Mouse (Mus musculus): ENCODE data around the gene C1ql3. TPM values are rescaled to one million over a fixed set of nuclear protein-coding genes. Genes with fewer than 3 reads are reported as not detected.

C1ql3 gene
- polyA plus RNA-seq, 1 experiment from 2014 or later = 1.3 TPM

DNA sequence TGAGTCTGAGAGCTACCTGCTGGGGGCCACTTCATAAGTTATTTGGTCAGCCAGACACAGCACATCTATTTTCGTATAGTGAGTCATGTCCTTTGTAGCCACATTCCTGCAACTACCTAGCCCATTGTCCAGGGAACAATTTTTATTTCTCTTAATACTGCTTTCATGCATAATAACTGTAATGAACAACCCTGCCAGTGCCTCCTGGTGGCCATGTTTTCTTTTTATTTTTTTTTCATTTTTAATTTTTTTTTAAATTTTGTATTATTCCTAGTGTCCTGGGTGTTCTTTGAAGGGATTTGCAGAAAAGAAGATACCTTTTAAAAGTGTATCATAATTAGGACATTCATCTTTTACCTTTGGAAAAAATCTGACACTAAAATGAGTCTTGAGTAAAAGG, 3.2 kb downstream of the C1ql3 start:
- Histone ChIP-seq H3K9me3 (no peaks in the 10 kb centered on the region), H3K4me1 (replicated peaks) (peaks cover 24% of the 10 kb centered on the region), H3K36me3 (no peaks in the 10 kb centered on the region), H3K27me3 (peaks cover 52% of the 10 kb centered on the region), H3K27ac (no peak overlapping the region), H3K4me3 (replicated peaks) (no peak overlapping the region), H3K9ac (replicated peaks) (no peak overlapping the region), H3K4me2 (replicated peaks) (no peak overlapping the region)
- ATAC-seq = no peak
- WGBS = 69% methylated on average over 1 of the region's 1 CpGs

DNA sequence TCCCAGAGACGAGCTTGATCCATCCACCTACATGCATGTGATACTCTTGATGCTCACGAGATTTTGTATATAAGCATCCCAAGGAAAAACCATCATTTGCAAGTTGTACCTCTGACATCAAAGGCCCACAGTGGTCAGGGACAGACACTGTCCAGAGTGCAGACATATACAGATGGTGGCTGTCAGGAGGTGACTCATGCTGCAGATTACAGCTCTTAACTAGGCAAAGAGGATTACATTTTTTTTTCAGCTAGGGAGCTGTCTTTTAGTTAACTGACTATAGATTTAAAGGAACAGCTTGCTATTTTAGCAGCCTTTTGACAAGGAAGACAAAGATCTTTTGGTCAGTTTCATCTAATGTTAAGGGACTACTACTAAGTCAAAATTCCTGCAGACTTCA, 11.6 kb downstream of the C1ql3 start:
- Histone ChIP-seq H3K4me3 (replicated peaks) (no peak overlapping the region), H3K4me1 (replicated peaks) (no peaks in the 10 kb centered on the region), H3K4me2 (replicated peaks) (no peak overlapping the region), H3K27ac (no peak overlapping the region), H3K9ac (replicated peaks) (no peak overlapping the region), H3K27me3 (no peaks in the 10 kb centered on the region), H3K9me3 (no peaks in the 10 kb centered on the region), H3K36me3 (no peaks in the 10 kb centered on the region)
- ATAC-seq = no peak
- WGBS = 63% methylated on average over 2 of the region's 2 CpGs

DNA sequence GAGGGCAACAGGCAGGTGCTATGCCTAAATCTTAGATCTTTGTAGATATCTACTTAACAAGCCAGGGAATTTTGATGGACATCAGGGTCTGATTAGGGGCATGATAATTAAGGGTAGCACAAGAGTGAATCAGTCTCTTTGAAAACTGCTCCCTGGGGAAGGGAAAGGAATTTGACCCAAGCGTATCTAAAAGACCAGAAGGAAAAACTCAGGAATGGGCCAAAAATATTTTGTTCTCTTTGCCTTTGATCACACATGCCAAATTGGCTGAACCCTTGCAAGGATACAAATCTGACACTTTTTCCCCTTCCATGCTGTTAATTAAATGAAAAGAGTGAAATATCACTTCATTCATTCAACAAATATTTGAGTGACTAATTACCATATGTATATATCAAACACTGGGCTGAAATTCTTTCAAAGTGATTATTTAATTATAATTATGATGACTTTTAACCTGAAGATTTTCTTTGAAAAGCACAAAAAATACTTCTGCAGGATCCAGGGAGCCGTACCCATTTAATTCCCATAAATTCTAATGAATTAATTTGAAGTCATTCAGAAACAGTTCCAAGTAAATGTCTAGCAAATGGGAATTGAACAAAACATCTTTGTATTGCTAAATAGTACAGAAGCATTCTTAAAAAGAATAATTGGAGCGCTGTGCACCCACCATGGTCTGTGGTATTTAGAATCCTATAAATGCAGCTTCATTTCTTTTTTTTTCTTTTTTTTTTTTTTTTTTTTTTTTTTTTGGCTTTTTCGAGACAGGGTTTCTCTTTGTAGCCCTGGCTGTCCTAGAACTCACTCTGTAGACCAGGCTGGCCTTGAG, 26.5 kb downstream of the C1ql3 start:
- WGBS = 78% methylated on average over 4 of the region's 4 CpGs
- Histone ChIP-seq H3K4me3 (replicated peaks) (no peak overlapping the region), H3K27ac (no peak overlapping the region), H3K4me1 (replicated peaks) (no peaks in the 10 kb centered on the region), H3K4me2 (replicated peaks) (no peak overlapping the region), H3K9ac (replicated peaks) (no peak overlapping the region), H3K36me3 (no peaks in the 10 kb centered on the region), H3K9me3 (no peaks in the 10 kb centered on the region), H3K27me3 (no peaks in the 10 kb centered on the region)
- ATAC-seq = no peak

DNA sequence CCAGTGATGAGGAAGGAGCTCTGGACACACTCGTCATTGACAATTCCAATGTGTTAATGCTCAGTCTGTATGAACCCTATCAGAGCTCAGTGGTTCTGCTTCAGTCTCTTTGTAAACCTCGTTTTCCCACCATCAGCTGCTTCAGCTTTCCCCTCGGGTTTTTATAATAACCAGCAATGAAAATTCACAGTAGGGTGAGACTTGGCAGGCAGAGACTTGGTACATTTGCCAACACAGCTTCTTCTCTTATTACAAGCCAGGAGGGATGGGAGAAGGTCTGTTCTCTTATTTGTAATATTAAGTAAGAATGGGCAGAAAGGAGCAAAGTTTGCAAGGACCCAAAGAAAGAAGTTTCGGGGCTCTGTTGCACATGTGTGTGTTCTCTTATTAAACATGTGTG, 32.8 kb downstream of the C1ql3 start:
- Histone ChIP-seq H3K4me3 (replicated peaks) (no peak overlapping the region), H3K27me3 (no peaks in the 10 kb centered on the region), H3K4me2 (replicated peaks) (no peak overlapping the region), H3K9ac (replicated peaks) (no peak overlapping the region), H3K36me3 (no peaks in the 10 kb centered on the region), H3K9me3 (no peaks in the 10 kb centered on the region), H3K27ac (no peak overlapping the region), H3K4me1 (replicated peaks) (no peaks in the 10 kb centered on the region)
- ATAC-seq = no peak
- WGBS = 75% methylated on average over 4 of the region's 4 CpGs

DNA sequence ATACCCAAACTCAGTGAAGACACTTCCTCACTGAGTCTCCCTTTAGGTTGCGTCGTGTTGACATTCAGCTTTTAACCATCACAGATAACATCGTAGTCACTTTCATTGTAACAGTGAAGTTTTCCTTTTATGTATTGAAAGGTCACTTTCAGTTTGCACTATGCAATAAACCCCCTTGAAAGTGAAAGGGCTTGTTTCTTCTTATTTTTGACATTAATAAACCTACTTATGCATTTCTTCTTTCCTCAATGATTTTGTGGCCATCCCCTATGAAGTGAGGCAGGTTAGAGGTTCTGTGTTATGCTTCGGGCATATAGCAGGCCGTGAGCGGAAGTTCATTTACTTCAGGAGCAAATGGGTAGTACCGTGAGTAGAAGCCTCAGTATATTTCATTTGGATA, 34.2 kb downstream of the C1ql3 start:
- no peak for ATAC-seq
- 95% methylated on average over 7 of the region's 7 CpGs for WGBS
- no peak overlapping the region for H3K9ac ChIP-seq (replicated peaks)

DNA sequence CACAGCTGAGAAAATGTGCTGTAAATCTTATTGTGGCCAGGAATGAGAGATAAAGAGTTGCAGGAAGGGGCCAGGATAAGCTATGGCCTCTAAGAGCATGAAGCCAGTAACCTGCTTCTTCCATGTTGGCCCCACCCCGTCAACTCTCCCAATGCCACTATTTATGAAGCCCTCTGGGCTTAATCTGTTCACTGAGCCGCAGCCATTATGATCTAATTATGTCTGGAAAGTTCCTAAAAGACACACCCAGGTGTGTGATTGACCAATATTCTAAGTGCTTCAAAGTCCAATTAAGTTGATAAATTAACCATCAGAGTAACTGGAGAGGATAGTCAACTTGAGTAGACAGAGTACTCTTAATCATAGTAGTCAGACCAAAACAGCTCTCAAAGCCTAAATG, 37.9 kb downstream of the C1ql3 start:
- Histone ChIP-seq H3K27me3 (no peaks in the 10 kb centered on the region), H3K4me2 (replicated peaks) (no peak overlapping the region), H3K36me3 (no peaks in the 10 kb centered on the region), H3K4me1 (replicated peaks) (peaks cover 4% of the 10 kb centered on the region; the same call in 1 of the 2 replicates), H3K27ac (no peak overlapping the region), H3K4me3 (replicated peaks) (no peak overlapping the region), H3K9me3 (no peaks in the 10 kb centered on the region), H3K9ac (replicated peaks) (no peak overlapping the region)
- 89% methylated on average over 2 of the region's 2 CpGs for WGBS
- no peak for ATAC-seq

More for the DNA sequence above, 34.2 kb downstream of the C1ql3 start:
- Histone ChIP-seq H3K27ac (no peak overlapping the region), H3K9me3 (no peaks in the 10 kb centered on the region), H3K4me3 (replicated peaks) (no peak overlapping the region), H3K4me2 (replicated peaks) (no peak overlapping the region), H3K36me3 (no peaks in the 10 kb centered on the region), H3K27me3 (no peaks in the 10 kb centered on the region), H3K4me1 (replicated peaks) (no peaks in the 10 kb centered on the region)

DNA sequence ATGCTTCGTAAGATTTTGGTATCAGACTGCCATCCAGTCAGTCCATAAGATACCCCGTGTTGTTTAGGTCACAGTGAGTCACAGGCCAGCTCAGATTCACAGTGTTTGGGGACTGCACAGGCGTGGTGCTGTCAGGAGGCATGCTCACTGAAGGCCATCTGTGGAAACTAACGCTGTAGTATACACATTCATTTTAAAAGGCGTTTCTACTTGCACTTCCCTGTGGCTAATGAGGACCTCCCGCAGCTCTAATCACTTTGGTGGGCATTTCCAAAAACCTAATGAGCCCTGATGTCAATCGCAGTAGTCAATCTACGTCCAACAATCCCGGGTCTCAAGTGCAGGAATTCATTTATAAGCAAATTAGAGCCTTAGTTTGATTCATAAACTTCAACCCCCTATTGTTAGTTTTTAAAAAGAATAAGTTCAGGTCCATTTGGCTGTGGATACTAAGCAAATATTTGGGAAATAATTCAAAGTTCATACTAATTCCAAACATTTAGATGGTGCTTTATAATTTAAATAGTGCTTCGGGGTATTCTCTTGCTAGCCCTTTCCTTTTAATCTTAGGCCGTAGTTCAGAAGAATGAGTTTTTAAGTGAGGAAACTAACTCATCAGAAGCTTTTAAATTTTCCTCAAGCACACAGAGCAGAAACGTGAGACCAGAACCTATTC, 41.4 kb downstream of the C1ql3 start:
- Histone ChIP-seq H3K4me2 (replicated peaks) (no peak overlapping the region), H3K4me1 (replicated peaks) (peaks cover 4% of the 10 kb centered on the region; the same call in 1 of the 2 replicates), H3K9ac (replicated peaks) (no peak overlapping the region), H3K4me3 (replicated peaks) (no peak overlapping the region), H3K36me3 (no peaks in the 10 kb centered on the region), H3K27ac (no peak overlapping the region), H3K9me3 (no peaks in the 10 kb centered on the region), H3K27me3 (no peaks in the 10 kb centered on the region)
- ATAC-seq = peak; percentile 71; the same call in 1 of the 2 replicates
- whole genome bisulfite sequencing = 49% methylated on average over 12 of the region's 12 CpGs

DNA sequence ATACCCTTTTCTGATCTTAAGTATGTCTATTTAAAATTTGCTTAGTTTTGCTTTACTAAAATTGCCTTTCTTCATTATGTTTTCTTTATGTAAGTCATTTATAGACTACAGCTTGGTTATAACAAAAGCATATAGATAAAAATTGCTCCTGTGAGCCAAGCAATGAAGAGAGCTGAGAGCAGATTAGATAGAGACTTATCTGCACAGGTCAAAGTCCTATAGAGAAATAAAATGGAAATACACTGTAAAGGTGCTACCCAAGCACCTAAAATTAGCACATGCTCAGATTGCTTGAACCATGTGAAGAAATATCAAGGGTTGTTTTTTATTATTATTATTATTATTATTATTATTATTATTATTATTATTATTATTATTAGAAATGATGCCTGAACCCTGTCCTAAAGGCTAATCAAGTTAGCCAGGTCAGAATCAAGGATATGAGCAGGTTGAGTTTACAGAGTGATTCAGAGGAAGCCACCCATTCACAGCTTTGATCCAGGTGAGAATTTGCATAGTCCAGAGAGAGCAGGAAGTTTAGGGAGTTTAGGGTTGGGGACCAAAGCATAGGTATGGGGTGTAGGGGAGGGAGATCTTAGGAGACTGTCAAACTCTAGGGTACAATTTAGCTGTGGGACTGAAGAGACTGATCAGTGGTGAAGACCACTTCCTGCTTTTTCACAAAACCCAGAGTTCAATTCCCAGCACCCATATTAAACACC, 54.7 kb downstream of the C1ql3 start:
- H3K9ac ChIP-seq (replicated peaks) = no peak overlapping the region
- no peaks in the 10 kb centered on the region for H3K27me3 ChIP-seq
- no peak overlapping the region for H3K4me2 ChIP-seq (replicated peaks)
- no peaks in the 10 kb centered on the region for H3K4me1 ChIP-seq (replicated peaks)
- no peaks in the 10 kb centered on the region for H3K36me3 ChIP-seq
- H3K27ac ChIP-seq = no peak overlapping the region
- no peak overlapping the region for H3K4me3 ChIP-seq (replicated peaks)
- no peaks in the 10 kb centered on the region; the same call in 1 of the 2 replicates for H3K9me3 ChIP-seq
- no peak for ATAC-seq

Other genes with a start within 250 kb of the C1ql3 start
- gene Pter, start 87.8 kb downstream of the C1ql3 start, polyA plus RNA-seq (2015; fragmentation: Nextera tagmentation; extraction: Ambion mirVana) = 4.1 and 5.6 TPM in 2 replicates

All from midbrain, embryonic 13.5 days (tissue).